22 mouse cellular contexts compared by ENCODE assay signal in the genomic region with DNA sequence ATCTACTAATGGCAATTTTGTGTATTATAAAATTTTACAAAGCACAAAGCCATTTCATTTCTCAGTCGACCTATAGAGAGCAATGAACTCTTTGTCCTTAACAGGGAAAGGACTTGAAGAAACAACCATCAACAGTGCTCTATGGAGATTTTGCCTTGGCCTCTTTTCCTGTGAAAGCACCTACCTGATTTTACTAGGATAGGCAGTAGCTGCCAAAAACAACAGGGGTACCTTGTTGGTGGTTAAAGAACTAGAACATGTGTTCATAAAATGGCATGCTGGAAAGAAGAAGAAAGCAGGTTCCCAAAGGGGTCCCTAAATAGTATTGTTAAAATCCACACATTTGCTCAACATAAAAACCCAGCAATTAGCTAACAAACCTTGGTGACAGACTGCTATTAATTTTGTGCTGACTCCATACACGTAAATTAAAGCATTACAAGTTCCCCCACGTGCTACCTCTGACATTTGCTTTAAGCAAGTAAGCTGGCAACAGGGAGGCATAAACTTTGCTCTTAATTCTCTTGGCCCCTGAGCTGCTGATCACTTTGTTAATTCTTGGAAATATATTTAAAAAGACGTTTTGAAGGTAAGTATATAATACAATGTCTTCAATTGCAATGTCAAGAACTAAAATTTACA.
DNase-seq lines count a peak whose midpoint lies in the region; ATAC-seq and TF ChIP-seq lines count a peak whose summit lies in the region.
"Had no signal": no experiment of that assay in that cellular context is flagged by ENCODE, and none has a peak within 500 bp of the region (broad histone marks: within the 10 kb centered on the region; RNA-seq: fewer than 3 reads in every experiment).

No protein-coding gene starts in this region.

- no peak for TF ChIP-seq POLR2A in brain, embryonic 14.5 days (IDR thresholded peaks at IDR 0.05; ENCODE audit: borderline replicate concordance, extremely low read depth, insufficient read depth, insufficient read length, poor library complexity, severe bottlenecking)
- TF ChIP-seq POLR2A in limb, embryonic 14.5 days (IDR thresholded peaks at IDR 0.05; ENCODE audit: borderline replicate concordance, extremely low read depth, insufficient read depth, insufficient read length) = no peak

- DNase-seq in limb, embryonic 11.5 days (ENCODE audit: low spot score) = no peak
- DNase-seq in limb, embryonic 10.5 days (ENCODE audit: low spot score) = no peak
- peak; percentile 11 for DNase-seq in brain, embryonic 14.5 days (ENCODE audit: low read depth)
- DNase-seq in limb, embryonic 14.5 days (ENCODE audit: low spot score) = peak; percentile 60
- no peak for DNase-seq in layer of hippocampus, postnatal 25 days (ENCODE audit: extremely low spot score in 1 of 2, low spot score in 1 of 2)
- no peak for DNase-seq in forebrain, embryonic 11.5 days (ENCODE audit: low spot score)
- DNase-seq: adrenal gland, adult 2 months; adrenal gland, postnatal 10 days; adrenal gland, postnatal 25 days; cerebellum, adult 11 months; cerebellum, adult 18-20 months; cerebellum, adult 8-10 months; cerebellum, postnatal 36 days; embryo, embryonic 11 days had no signal

- H3K4me1 ChIP-seq in limb, embryonic 11.5 days (ENCODE audit: control insufficient read depth, insufficient read depth, low read length) = no peaks in the 10 kb centered on the region
- H3K4me1 ChIP-seq in limb, embryonic 10.5 days = no peaks in the 10 kb centered on the region
- H3K4me1 ChIP-seq in limb, embryonic 12.5 days (replicated peaks) = 0 out of 2 replicates have a peak, but pooled peaks cover 3% of the 10 kb centered on the region
- no peaks in the 10 kb centered on the region for H3K4me1 ChIP-seq in limb, embryonic 14.5 days (ENCODE audit: control insufficient read depth, insufficient read depth, low read length)
- H3K4me1 ChIP-seq in forebrain, embryonic 11.5 days (replicated peaks; ENCODE audit: control insufficient read depth, insufficient read depth, low read length) = no peaks in the 10 kb centered on the region
- H3K4me1 ChIP-seq in forebrain, embryonic 13.5 days = no peaks in the 10 kb centered on the region
- H3K4me1 ChIP-seq: embryonic facial prominence, embryonic 13.5 days; embryonic facial prominence, embryonic 15.5 days; forebrain, embryonic 10.5 days had no signal

- no peaks in the 10 kb centered on the region for H3K36me3 ChIP-seq in limb, embryonic 11.5 days (ENCODE audit: control insufficient read depth, insufficient read depth, low read length)
- no peaks in the 10 kb centered on the region for H3K36me3 ChIP-seq in limb, embryonic 10.5 days
- H3K36me3 ChIP-seq in limb, embryonic 12.5 days = no peaks in the 10 kb centered on the region
- no peaks in the 10 kb centered on the region for H3K36me3 ChIP-seq in limb, embryonic 14.5 days (ENCODE audit: control insufficient read depth, insufficient read depth, low read length)
- no peaks in the 10 kb centered on the region for H3K36me3 ChIP-seq in forebrain, embryonic 11.5 days (ENCODE audit: control insufficient read depth, insufficient read depth, low read length)
- no peaks in the 10 kb centered on the region for H3K36me3 ChIP-seq in forebrain, embryonic 13.5 days (ENCODE audit: poor library complexity, severe bottlenecking)
- H3K36me3 ChIP-seq: embryonic facial prominence, embryonic 13.5 days; embryonic facial prominence, embryonic 15.5 days; forebrain, embryonic 10.5 days had no signal

- no peaks in the 10 kb centered on the region for H3K9me3 ChIP-seq in limb, embryonic 11.5 days (ENCODE audit: control insufficient read depth, low read length)
- H3K9me3 ChIP-seq in limb, embryonic 10.5 days (replicated peaks) = no peaks in the 10 kb centered on the region
- no peaks in the 10 kb centered on the region for H3K9me3 ChIP-seq in limb, embryonic 12.5 days
- H3K9me3 ChIP-seq in limb, embryonic 14.5 days (ENCODE audit: control insufficient read depth, low read length) = no peaks in the 10 kb centered on the region
- H3K9me3 ChIP-seq in forebrain, embryonic 11.5 days (ENCODE audit: control insufficient read depth, low read length) = no peaks in the 10 kb centered on the region
- no peaks in the 10 kb centered on the region for H3K9me3 ChIP-seq in forebrain, embryonic 13.5 days (replicated peaks)
- H3K9me3 ChIP-seq: embryonic facial prominence, embryonic 13.5 days; embryonic facial prominence, embryonic 15.5 days; forebrain, embryonic 10.5 days had no signal

- H3K9ac ChIP-seq in limb, embryonic 11.5 days (ENCODE audit: low read length) = no peak overlapping the region
- H3K9ac ChIP-seq in limb, embryonic 12.5 days (replicated peaks) = no peak overlapping the region
- no peak overlapping the region for H3K9ac ChIP-seq in limb, embryonic 14.5 days (ENCODE audit: low read depth, low read length, severe bottlenecking)
- H3K9ac ChIP-seq in forebrain, embryonic 11.5 days (ENCODE audit: low read length) = no peak overlapping the region
- no peak overlapping the region for H3K9ac ChIP-seq in forebrain, embryonic 13.5 days
- H3K9ac ChIP-seq: embryonic facial prominence, embryonic 13.5 days; embryonic facial prominence, embryonic 15.5 days had no signal

- TF ChIP-seq CTCF in brain, embryonic 14.5 days (IDR thresholded peaks at IDR 0.05; ENCODE audit: borderline replicate concordance, extremely low read depth, insufficient read depth, insufficient read length) = no peak

- ATAC-seq in limb, embryonic 11.5 days (ENCODE audit: insufficient number of reproducible peaks, low FRiP score, low TSS enrichment, low read depth) = 0 out of 2 replicates have a peak, but pooled peaks have one; percentile 31
- ATAC-seq in limb, embryonic 12.5 days (ENCODE audit: insufficient number of reproducible peaks, insufficient read depth, low FRiP score, low TSS enrichment, low read depth) = peak; percentile 79
- peak; percentile 41; the same call in 1 of the 2 replicates for ATAC-seq in limb, embryonic 14.5 days (ENCODE audit: low FRiP score, low read depth)
- ATAC-seq in forebrain, embryonic 11.5 days (replicated peaks; ENCODE audit: low FRiP score) = no peak
- ATAC-seq in forebrain, embryonic 13.5 days = no peak
- ATAC-seq: forebrain, embryonic 14.5 days; forebrain, embryonic 16.5 days had no signal

- no peak overlapping the region for H3K27ac ChIP-seq in limb, embryonic 11.5 days (replicated peaks; ENCODE audit: low read depth, low read length)
- no peak overlapping the region for H3K27ac ChIP-seq in limb, embryonic 10.5 days
- no peak overlapping the region for H3K27ac ChIP-seq in limb, embryonic 12.5 days
- H3K27ac ChIP-seq in limb, embryonic 14.5 days (replicated peaks; ENCODE audit: low read depth, low read length) = no peak overlapping the region
- no peak overlapping the region for H3K27ac ChIP-seq in forebrain, embryonic 11.5 days (ENCODE audit: low read depth, low read length)
- no peak overlapping the region for H3K27ac ChIP-seq in forebrain, embryonic 13.5 days
- H3K27ac ChIP-seq: embryonic facial prominence, embryonic 13.5 days; embryonic facial prominence, embryonic 15.5 days; forebrain, embryonic 10.5 days had no signal

- H3K4me2 ChIP-seq in limb, embryonic 11.5 days (ENCODE audit: low read depth, severe bottlenecking) = no peak overlapping the region
- H3K4me2 ChIP-seq in limb, embryonic 12.5 days = no peak overlapping the region
- no peak overlapping the region for H3K4me2 ChIP-seq in limb, embryonic 14.5 days (replicated peaks; ENCODE audit: low read depth, low read length, severe bottlenecking)
- no peak overlapping the region for H3K4me2 ChIP-seq in forebrain, embryonic 11.5 days (ENCODE audit: low read depth, low read length, severe bottlenecking)
- no peak overlapping the region for H3K4me2 ChIP-seq in forebrain, embryonic 13.5 days
- H3K4me2 ChIP-seq: embryonic facial prominence, embryonic 13.5 days; embryonic facial prominence, embryonic 15.5 days had no signal

- 35% methylated on average over 4 of the region's 4 CpGs for WGBS in limb, embryonic 11.5 days
- whole genome bisulfite sequencing in limb, embryonic 10.5 days = 60% methylated on average over 4 of the region's 4 CpGs
- WGBS in limb, embryonic 12.5 days = 31% methylated on average over 4 of the region's 4 CpGs
- WGBS in limb, embryonic 14.5 days = 19% methylated on average over 4 of the region's 4 CpGs
- WGBS in forebrain, embryonic 11.5 days = 71% methylated on average over 4 of the region's 4 CpGs
- WGBS in forebrain, embryonic 13.5 days = 63% methylated on average over 4 of the region's 4 CpGs

- no peak overlapping the region for H3K4me3 ChIP-seq in limb, embryonic 11.5 days (ENCODE audit: low read depth, low read length)
- no peak overlapping the region for H3K4me3 ChIP-seq in limb, embryonic 10.5 days
- H3K4me3 ChIP-seq in limb, embryonic 12.5 days (replicated peaks) = no peak overlapping the region
- no peak overlapping the region for H3K4me3 ChIP-seq in limb, embryonic 14.5 days (replicated peaks; ENCODE audit: low read length)
- H3K4me3 ChIP-seq in forebrain, embryonic 11.5 days (ENCODE audit: low read depth, low read length) = no peak overlapping the region
- no peak overlapping the region for H3K4me3 ChIP-seq in forebrain, embryonic 13.5 days
- H3K4me3 ChIP-seq: embryonic facial prominence, embryonic 13.5 days; embryonic facial prominence, embryonic 15.5 days; erythroblast, embryonic 14.5 days; forebrain, embryonic 10.5 days had no signal

- H3K27me3 ChIP-seq in limb, embryonic 11.5 days (ENCODE audit: control insufficient read depth, insufficient read depth, low read length) = no peaks in the 10 kb centered on the region
- H3K27me3 ChIP-seq in limb, embryonic 10.5 days (ENCODE audit: low read depth, poor library complexity, severe bottlenecking) = no peaks in the 10 kb centered on the region
- H3K27me3 ChIP-seq in limb, embryonic 12.5 days = no peaks in the 10 kb centered on the region
- H3K27me3 ChIP-seq in limb, embryonic 14.5 days (ENCODE audit: control insufficient read depth, insufficient read depth, low read length) = no peaks in the 10 kb centered on the region
- no peaks in the 10 kb centered on the region for H3K27me3 ChIP-seq in forebrain, embryonic 11.5 days (ENCODE audit: control insufficient read depth, insufficient read depth, low read length)
- no peaks in the 10 kb centered on the region for H3K27me3 ChIP-seq in forebrain, embryonic 13.5 days
- H3K27me3 ChIP-seq: embryonic facial prominence, embryonic 13.5 days; embryonic facial prominence, embryonic 15.5 days had no signal

Comparison
In these comparisons a context has a peak if more than half of its experiments do, and no peak if none do; other contexts are left out.
1. DNase-seq: peak in brain, embryonic 14.5 days (single experiment) and limb, embryonic 14.5 days (single experiment); none in limb, embryonic 11.5 days (single experiment), limb, embryonic 10.5 days (single experiment), layer of hippocampus, postnatal 25 days (0 of 2) and forebrain, embryonic 11.5 days (single experiment).
2. ATAC-seq: peak in limb, embryonic 11.5 days (single experiment), limb, embryonic 12.5 days (single experiment) and limb, embryonic 14.5 days (single experiment); none in forebrain, embryonic 11.5 days (single experiment) and forebrain, embryonic 13.5 days (single experiment).